Mouse (Mus musculus): Measurements from ENCODE around the gene Slc5a6.

Slc5a6 gene

GRCm38 (mm10) chr5:31048763-31049641 is at the start of gene Slc5a6:
Gene Slc5a6 (minus strand): TSS chr5:31048924.
- peak; percentile 57 for DNase-seq

- DNase-seq = no peak
Measured at GRCm38 (mm10) chr5:31095711-31096480, 47.2 kb upstream of the Slc5a6 start.

- DNase-seq = peak; percentile 61
Measured at GRCm38 (mm10) chr5:31094799-31095691, 46.3 kb upstream of the Slc5a6 start.

- DNase-seq = peak; percentile 50
Measured at GRCm38 (mm10) chr5:31094100-31094798, 45.5 kb upstream of the Slc5a6 start.

GRCm38 (mm10) chr5:31093151-31094041 is 44.7 kb upstream of the Slc5a6 start:
- peak; percentile 73 for DNase-seq

GRCm38 (mm10) chr5:31092231-31092975 is 43.7 kb upstream of the Slc5a6 start:
- DNase-seq = no peak

- DNase-seq = no peak
Measured at GRCm38 (mm10) chr5:31087131-31087530, 38.4 kb upstream of the Slc5a6 start.

GRCm38 (mm10) chr5:31086606-31087005 is 37.9 kb upstream of the Slc5a6 start:
- DNase-seq = no peak

GRCm38 (mm10) chr5:31083949-31084348 is 35.2 kb upstream of the Slc5a6 start:
- DNase-seq = no peak

- no peak for DNase-seq
Measured at GRCm38 (mm10) chr5:31082935-31083625, 34.4 kb upstream of the Slc5a6 start.

GRCm38 (mm10) chr5:31082355-31082754 is 33.6 kb upstream of the Slc5a6 start:
- peak; percentile 90 for DNase-seq

GRCm38 (mm10) chr5:31081386-31081785 is 32.7 kb upstream of the Slc5a6 start:
- peak; percentile 80 for DNase-seq

- DNase-seq = no peak
Measured at GRCm38 (mm10) chr5:31080795-31081164, 32.1 kb upstream of the Slc5a6 start.

GRCm38 (mm10) chr5:31080059-31080794 is 31.5 kb upstream of the Slc5a6 start:
- DNase-seq = no peak

- DNase-seq = no peak
Measured at GRCm38 (mm10) chr5:31076346-31076745, 27.6 kb upstream of the Slc5a6 start.

GRCm38 (mm10) chr5:31073176-31073575 is 24.5 kb upstream of the Slc5a6 start:
- DNase-seq = no peak

- no peak for DNase-seq
Measured at GRCm38 (mm10) chr5:31071821-31072220, 23.1 kb upstream of the Slc5a6 start.

GRCm38 (mm10) chr5:31071059-31071458 is 22.3 kb upstream of the Slc5a6 start:
- DNase-seq = no peak

- no peak for DNase-seq
Measured at GRCm38 (mm10) chr5:31069810-31070209, 21.1 kb upstream of the Slc5a6 start.

All from thymus, postnatal 4 days (tissue).